Mouse (Mus musculus): ENCODE measurements around the gene Akr1c13.

The Akr1c13 gene

DNA sequence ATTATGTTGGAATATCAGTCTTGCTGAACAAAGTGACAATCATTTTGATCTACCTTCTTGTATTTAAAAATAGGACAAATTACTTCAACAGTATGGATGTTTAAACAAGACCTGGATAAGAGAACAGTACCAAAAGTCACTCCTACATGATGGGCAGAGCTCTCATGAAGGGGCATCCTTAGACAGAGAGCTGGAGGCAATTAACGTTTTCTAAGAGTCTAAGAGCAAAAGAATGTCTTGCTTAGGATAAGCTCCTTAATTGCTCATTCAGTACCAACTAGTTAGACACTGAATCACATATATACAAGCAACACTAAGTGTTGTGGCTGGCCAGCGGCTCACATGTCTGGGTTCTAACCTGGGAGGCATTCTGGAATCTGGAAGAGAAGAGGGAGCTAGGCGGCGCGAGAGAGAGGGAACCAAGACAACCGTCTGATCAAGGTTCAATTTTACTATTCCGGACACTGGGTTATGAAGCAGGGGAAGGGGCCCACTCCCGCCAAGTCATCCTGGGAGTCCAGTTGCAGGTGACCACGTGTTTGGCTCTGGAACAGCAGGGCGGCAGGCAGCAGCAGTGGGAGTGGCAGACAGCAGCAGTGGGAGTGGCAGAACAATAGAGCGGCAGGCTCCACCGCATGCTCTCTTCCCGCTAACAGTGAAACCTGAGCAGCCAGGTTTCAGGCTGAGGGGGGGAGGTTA lies 54.1 kb downstream of the Akr1c13 start:
- DNase-seq (ENCODE audit: low spot score in 2 of 2), result no peak

DNA sequence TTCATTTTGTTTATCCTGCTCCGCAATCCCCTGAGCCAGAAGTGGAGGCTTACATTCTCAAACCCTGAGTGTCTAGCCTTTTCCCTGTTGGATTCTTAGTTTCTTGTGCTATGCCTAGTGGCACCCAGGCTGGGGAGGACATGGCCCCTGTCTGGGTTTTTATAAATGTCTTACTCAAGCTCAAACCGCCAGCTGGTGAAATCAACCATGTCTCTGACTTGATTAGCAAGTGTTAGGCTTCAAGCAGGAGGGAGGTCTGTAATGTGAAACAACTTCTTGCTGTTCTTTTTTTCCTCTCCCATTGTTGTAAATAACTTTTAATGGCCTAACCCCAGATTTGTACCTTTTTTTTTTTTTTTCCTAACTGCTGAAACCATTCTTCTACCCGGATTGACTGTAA lies 58.4 kb downstream of the Akr1c13 start:
- no peak for DNase-seq (ENCODE audit: low spot score in 2 of 2)

Data from spleen, postnatal 36 days (tissue).